Mouse (Mus musculus) lung, postnatal 14 days (tissue): ENCODE results near the gene Gm49325.
"Not testable (repeated sequence)": the region's sequence is repeated elsewhere in the genome, so short reads cannot be mapped to it uniquely, and the experiment has no call there.

ENCODE experiments used
- DNase-seq: peaks from one replicate; pipeline ENCODE4 v3.0.0; 2021

The Gm49325 gene

GRCm38 (mm10) chr10:77685895-77686664, 80.1 kb downstream of the Gm49325 start, which contains the start of gene Tspear:
Gene Tspear (plus strand): TSS chr10:77686569.
- DNase-seq: no peak

GRCm38 (mm10) chr10:77687021-77687420, 81.0 kb downstream of the Gm49325 start:
- no peak for DNase-seq

GRCm38 (mm10) chr10:77690356-77690807, 84.4 kb downstream of the Gm49325 start, which contains the start of gene Gm19402:
Gene Gm19402 (minus strand): TSS chr10:77690757.
- not testable (repeated sequence) for DNase-seq
